Mouse (Mus musculus): ENCODE data around the gene Ldhal6b. TPM values are rescaled to one million over a fixed set of nuclear protein-coding genes. Genes with fewer than 3 reads are reported as not detected.

The Ldhal6b gene
- total and polyA plus RNA-seq, 3 experiments: 0.31 TPM; not detected in 2

GRCm38 (mm10) chr17:5416518-5416917 is 2.0 kb downstream of the Ldhal6b start:
- Histone ChIP-seq H3K36me3 (ENCODE audit: control insufficient read depth in 1 of 2, insufficient read depth in 2 of 2, low read length in 2 of 2) (no peaks in the 10 kb centered on the region), H3K27me3 (ENCODE audit: control insufficient read depth in 1 of 2, insufficient read depth in 2 of 2, low read length in 2 of 2) (no peaks in the 10 kb centered on the region), H3K9me3 (replicated peaks; ENCODE audit: insufficient read depth, low read length) (no peaks in the 10 kb centered on the region), H3K4me1 (ENCODE audit: control insufficient read depth in 1 of 2, insufficient read depth in 2 of 2, low read length in 2 of 2) (no peaks in the 10 kb centered on the region), H3K4me3 (ENCODE audit: control insufficient read depth in 1 of 2, insufficient read depth in 1 of 2, low read depth in 2 of 2, low read length in 2 of 2) (no peak overlapping the region), H3K79me2 (ENCODE audit: control insufficient read depth, insufficient read depth, low read length, poor library complexity) (no peaks in the 10 kb centered on the region), H3K27ac (ENCODE audit: control insufficient read depth, low read depth, low read length) (no peak overlapping the region), H3K9ac (ENCODE audit: control insufficient read depth, low read depth, low read length, poor library complexity, severe bottlenecking) (no peak overlapping the region)
- DNase-seq (ENCODE audit: low read depth, low spot score): no peak
- no peak for TF ChIP-seq TAL1 (IDR thresholded peaks at IDR 0.05; ENCODE audit: low read length)
- no peak for TF ChIP-seq NRF1 (IDR thresholded peaks at IDR 0.05; ENCODE audit: insufficient read depth, low read depth, low read length, poor library complexity, severe bottlenecking)
- no peak for TF ChIP-seq TCF12 (IDR thresholded peaks at IDR 0.05; ENCODE audit: low read depth, low read length)
- no peak for TF ChIP-seq ZMIZ1 (IDR thresholded peaks at IDR 0.05; ENCODE audit: low read depth, low read length)
- TF ChIP-seq POLR2A (IDR thresholded peaks at IDR 0.05; ENCODE audit: control insufficient read depth in 1 of 2, insufficient read depth in 1 of 2, low read depth in 1 of 2, low read length in 2 of 2, poor library complexity in 1 of 2): 0 out of 4 replicates have a peak, but pooled peaks of 1 of the 2 experiments have one; percentile 39
- TF ChIP-seq POLR2AphosphoS5 (IDR thresholded peaks at IDR 0.05; ENCODE audit: borderline replicate concordance, low read depth, low read length): 0 out of 2 replicates have a peak, but pooled peaks have one; percentile 10

GRCm38 (mm10) chr17:5414041-5414440 is 4.5 kb downstream of the Ldhal6b start:
- Histone ChIP-seq H3K27ac (ENCODE audit: control insufficient read depth, low read depth, low read length) (no peak overlapping the region), H3K27me3 (ENCODE audit: control insufficient read depth in 1 of 2, insufficient read depth in 2 of 2, low read length in 2 of 2) (no peaks in the 10 kb centered on the region), H3K9me3 (replicated peaks; ENCODE audit: insufficient read depth, low read length) (no peaks in the 10 kb centered on the region), H3K4me3 (ENCODE audit: control insufficient read depth in 1 of 2, insufficient read depth in 1 of 2, low read depth in 2 of 2, low read length in 2 of 2) (no peak overlapping the region), H3K36me3 (ENCODE audit: control insufficient read depth in 1 of 2, insufficient read depth in 2 of 2, low read length in 2 of 2) (peaks cover 3 to 15% of the 10 kb centered on the region in 2 experiments; a peak in 3 of 4 replicates), H3K9ac (ENCODE audit: control insufficient read depth, low read depth, low read length, poor library complexity, severe bottlenecking) (no peak overlapping the region), H3K79me2 (ENCODE audit: control insufficient read depth, insufficient read depth, low read length, poor library complexity) (peaks cover 3% of the 10 kb centered on the region), H3K4me1 (ENCODE audit: control insufficient read depth in 1 of 2, insufficient read depth in 2 of 2, low read length in 2 of 2) (peaks cover 0 to 14% of the 10 kb centered on the region in 2 experiments; a peak in 3 of 4 replicates)
- no peak for DNase-seq (ENCODE audit: low read depth, low spot score)
- TF ChIP-seq MYB (IDR thresholded peaks at IDR 0.05; ENCODE audit: low read depth, low read length) (no peak; the same call in 1 of the 2 replicates), POLR2AphosphoS5 (IDR thresholded peaks at IDR 0.05; ENCODE audit: borderline replicate concordance, low read depth, low read length) (peak; percentile 93; the same call in 1 of the 2 replicates)

GRCm38 (mm10) chr17:5413350-5413749 is 5.2 kb downstream of the Ldhal6b start:
- no peak overlapping the region for H3K9ac ChIP-seq (ENCODE audit: control insufficient read depth, low read depth, low read length, poor library complexity, severe bottlenecking)
- no peak overlapping the region for H3K27ac ChIP-seq (ENCODE audit: control insufficient read depth, low read depth, low read length)
- DNase-seq (ENCODE audit: low read depth, low spot score): peak; percentile 39
- H3K4me1 ChIP-seq (ENCODE audit: control insufficient read depth in 1 of 2, insufficient read depth in 2 of 2, low read length in 2 of 2): peaks cover 0 to 14% of the 10 kb centered on the region in 2 experiments; a peak in 3 of 4 replicates
- peaks cover 7% of the 10 kb centered on the region for H3K79me2 ChIP-seq (ENCODE audit: control insufficient read depth, insufficient read depth, low read length, poor library complexity)
- TF ChIP-seq SMC3 (IDR thresholded peaks at IDR 0.05; ENCODE audit: low read depth, low read length) (peak; percentile 7; the same call in 1 of the 2 replicates), RCOR1 (IDR thresholded peaks at IDR 0.05; ENCODE audit: low read depth, low read length) (no peak)
- no peak overlapping the region for H3K4me3 ChIP-seq (ENCODE audit: control insufficient read depth in 1 of 2, insufficient read depth in 1 of 2, low read depth in 2 of 2, low read length in 2 of 2)
- no peaks in the 10 kb centered on the region for H3K9me3 ChIP-seq (replicated peaks; ENCODE audit: insufficient read depth, low read length)
- H3K36me3 ChIP-seq (ENCODE audit: control insufficient read depth in 1 of 2, insufficient read depth in 2 of 2, low read length in 2 of 2): peaks cover 3 to 17% of the 10 kb centered on the region in 2 experiments; a peak in 3 of 4 replicates
- H3K27me3 ChIP-seq (ENCODE audit: control insufficient read depth in 1 of 2, insufficient read depth in 2 of 2, low read length in 2 of 2): no peaks in the 10 kb centered on the region

All from MEL (cell line).